Mouse (Mus musculus) liver, embryonic 18 days (tissue): ENCODE measurements around the gene Pawr. TPM values are rescaled to one million over a fixed set of nuclear protein-coding genes. Genes with fewer than 3 reads are reported as not detected.

ENCODE experiments used
- polyA plus RNA-seq: library from polyadenylated mRNA; depleted of rRNA; stranded (reverse); fragments of >200 nt; gene quantifications from 2 replicates; pipeline ENCODE4 v1.2.3, GENCODE M21; 2012; rRNA removed

The Pawr gene
- polyA plus RNA-seq: 5.0 and 5.7 TPM in 2 replicates

DNA sequence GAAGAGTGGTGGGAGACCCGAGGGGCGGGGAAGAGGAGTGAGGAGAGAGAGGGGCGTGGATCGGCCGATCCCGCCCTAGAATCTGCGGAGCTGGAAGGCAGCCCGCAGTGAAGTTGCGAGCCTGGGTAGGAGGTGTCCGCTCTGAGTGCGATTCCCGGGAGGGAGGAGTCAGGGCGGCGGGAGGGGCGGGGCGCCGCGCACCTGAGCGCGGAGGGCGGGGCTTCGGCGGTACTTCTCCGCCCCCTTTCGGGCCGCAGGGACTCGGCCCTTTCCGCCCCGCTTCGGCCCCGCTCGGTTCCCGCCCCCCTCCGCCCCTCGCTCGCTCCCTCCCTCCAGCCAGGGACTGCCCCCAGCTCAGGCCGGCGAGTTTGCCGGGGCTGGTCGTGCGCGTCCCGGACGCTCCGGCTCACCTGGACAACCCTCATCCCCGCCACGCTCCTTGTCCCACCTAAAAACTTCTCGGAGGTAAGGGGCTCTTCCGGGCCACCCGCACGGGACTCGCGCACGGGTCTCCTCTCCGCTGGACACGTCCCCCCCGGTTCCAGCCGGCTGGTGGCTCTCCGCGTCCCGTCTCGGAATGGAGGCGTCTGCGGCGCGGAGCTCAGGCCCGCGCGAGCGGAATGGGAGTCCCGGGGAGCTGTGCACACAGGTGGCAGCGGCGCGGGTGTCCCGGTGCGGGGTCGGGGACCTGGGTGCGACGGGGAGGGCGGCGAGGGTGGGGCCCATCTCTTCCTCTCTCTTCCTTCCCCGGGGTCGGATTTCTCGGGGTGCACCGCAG, at the start of gene Pawr:
Gene Pawr, plus strand, starts transcription at position 338 of the 778 bp plus-strand sequence.

Other genes with a start within 250 kb of the Pawr start
- 17.1 and 19.0 TPM in 2 replicates for gene Ppp1r12a, start 169.9 kb upstream of the Pawr start, polyA plus RNA-seq